ENCODE assay signal across 12 mouse cellular contexts in genomic region chr11:86050430-86051280, GRCm38 (mm10).
A peak's percentile ranks its signal among the peaks of the same experiment; 100 is the strongest.
DNase-seq lines count a peak whose midpoint lies in the region; ATAC-seq and TF ChIP-seq lines count a peak whose summit lies in the region.
"Had no signal": no experiment of that assay in that cellular context is flagged by ENCODE, and none has a peak within 500 bp of the region (broad histone marks: within the 10 kb centered on the region; RNA-seq: fewer than 3 reads in every experiment).

No protein-coding gene starts in this region.

- no peak for TF ChIP-seq POLR2A in limb, embryonic 14.5 days (IDR thresholded peaks at IDR 0.05; ENCODE audit: borderline replicate concordance, extremely low read depth, insufficient read depth, insufficient read length)

- H3K4me2 ChIP-seq in limb, embryonic 14.5 days (replicated peaks; ENCODE audit: low read depth, low read length, severe bottlenecking) = no peak overlapping the region
- no peak overlapping the region for H3K4me2 ChIP-seq in forebrain, postnatal 0 days (ENCODE audit: low read depth)
- H3K4me2 ChIP-seq: neural tube, embryonic 12.5 days had no signal

- H3K4me1 ChIP-seq in embryonic facial prominence, embryonic 10.5 days = peaks cover 13% of the 10 kb centered on the region
- H3K4me1 ChIP-seq in limb, embryonic 14.5 days (ENCODE audit: control insufficient read depth, insufficient read depth, low read length) = peaks cover 22% of the 10 kb centered on the region
- H3K4me1 ChIP-seq in forebrain, postnatal 0 days (ENCODE audit: insufficient read depth) = peaks cover 6% of the 10 kb centered on the region; the same call in 1 of the 2 replicates
- H3K4me1 ChIP-seq: neural tube, embryonic 12.5 days had no signal

- no peaks in the 10 kb centered on the region for H3K9me3 ChIP-seq in embryonic facial prominence, embryonic 10.5 days
- no peaks in the 10 kb centered on the region for H3K9me3 ChIP-seq in limb, embryonic 14.5 days (ENCODE audit: control insufficient read depth, low read length)
- H3K9me3 ChIP-seq in forebrain, postnatal 0 days (ENCODE audit: low read length) = no peaks in the 10 kb centered on the region
- H3K9me3 ChIP-seq: neural tube, embryonic 12.5 days had no signal

- H3K9ac ChIP-seq in limb, embryonic 14.5 days (ENCODE audit: low read depth, low read length, severe bottlenecking) = no peak overlapping the region
- no peak overlapping the region for H3K9ac ChIP-seq in forebrain, postnatal 0 days
- H3K9ac ChIP-seq: neural tube, embryonic 12.5 days had no signal

- no peak for TF ChIP-seq CTCF in forebrain, postnatal 0 days (IDR thresholded peaks at IDR 0.05; ENCODE audit: low read depth)

- no peak overlapping the region for H3K4me3 ChIP-seq in embryonic facial prominence, embryonic 10.5 days
- no peak overlapping the region for H3K4me3 ChIP-seq in limb, embryonic 14.5 days (replicated peaks; ENCODE audit: low read length)
- H3K4me3 ChIP-seq in forebrain, postnatal 0 days (ENCODE audit: low read depth, low read length) = no peak overlapping the region
- H3K4me3 ChIP-seq: neural tube, embryonic 12.5 days had no signal

- no peaks in the 10 kb centered on the region for H3K36me3 ChIP-seq in embryonic facial prominence, embryonic 10.5 days (replicated peaks)
- no peaks in the 10 kb centered on the region for H3K36me3 ChIP-seq in limb, embryonic 14.5 days (ENCODE audit: control insufficient read depth, insufficient read depth, low read length)
- no peaks in the 10 kb centered on the region for H3K36me3 ChIP-seq in forebrain, postnatal 0 days (ENCODE audit: insufficient read depth)
- H3K36me3 ChIP-seq: neural tube, embryonic 12.5 days had no signal

- no peaks in the 10 kb centered on the region for H3K27me3 ChIP-seq in embryonic facial prominence, embryonic 10.5 days (replicated peaks; ENCODE audit: low read depth, poor library complexity, severe bottlenecking)
- no peaks in the 10 kb centered on the region for H3K27me3 ChIP-seq in limb, embryonic 14.5 days (ENCODE audit: control insufficient read depth, insufficient read depth, low read length)
- H3K27me3 ChIP-seq in forebrain, postnatal 0 days (ENCODE audit: insufficient read depth, low read length) = no peaks in the 10 kb centered on the region
- H3K27me3 ChIP-seq: neural tube, embryonic 12.5 days had no signal

- WGBS in embryonic facial prominence, embryonic 10.5 days = 79% methylated on average over 8 of the region's 8 CpGs
- 58% methylated on average over 8 of the region's 8 CpGs for WGBS in limb, embryonic 14.5 days
- WGBS in forebrain, postnatal 0 days = 82% methylated on average over 8 of the region's 8 CpGs

- intact Hi-C loops in left cerebral cortex, postnatal 36 days (cut with DNase I) = no loop called here

- peak; percentile 3; the same call in 1 of the 2 replicates for ATAC-seq in limb, embryonic 14.5 days (ENCODE audit: low FRiP score, low read depth)
- no peak for ATAC-seq in forebrain, postnatal 0 days

- H3K27ac ChIP-seq in embryonic facial prominence, embryonic 10.5 days (replicated peaks) = peak overlapping the region; percentile 51
- H3K27ac ChIP-seq in limb, embryonic 14.5 days (replicated peaks; ENCODE audit: low read depth, low read length) = peak overlapping the region; percentile 39; the same call in 1 of the 2 replicates
- H3K27ac ChIP-seq in forebrain, postnatal 0 days (ENCODE audit: low read depth, low read length) = no peak overlapping the region
- H3K27ac ChIP-seq: neural tube, embryonic 12.5 days had no signal

- DNase-seq in heart, adult 8-10 months (ENCODE audit: low spot score) = peak; percentile 11
- DNase-seq in heart, postnatal 4 days = no peak
- peak; percentile 49 for DNase-seq in MN1 (ENCODE audit: low spot score)
- DNase-seq in embryonic facial prominence, embryonic 10.5 days (ENCODE audit: low spot score) = no peak
- peak; percentile 48 for DNase-seq in limb, embryonic 14.5 days (ENCODE audit: low spot score)
- no peak for DNase-seq in forebrain, postnatal 0 days
- DNase-seq in layer of hippocampus, adult 9-11 months = no peak
- DNase-seq in left cerebral cortex, postnatal 36 days (ENCODE audit: low spot score in 2 of 2) = no peak
- DNase-seq: cerebellum, adult 8-10 months; heart, postnatal 10 days; kidney, postnatal 36 days had no signal

Comparison
In these comparisons a context has a peak if more than half of its experiments do, and no peak if none do; other contexts are left out.
1. DNase-seq: peak in heart, adult 8-10 months (single experiment), MN1 (single experiment) and limb, embryonic 14.5 days (single experiment); none in heart, postnatal 4 days (single experiment), embryonic facial prominence, embryonic 10.5 days (single experiment), forebrain, postnatal 0 days (single experiment), layer of hippocampus, adult 9-11 months (single experiment) and left cerebral cortex, postnatal 36 days (0 of 2).